Mouse (Mus musculus) heart, adult 9 months (tissue): ENCODE data around the gene Dact2.
A peak's percentile ranks its signal among the peaks of the same experiment; 100 is the strongest.

ENCODE experiments used
- DNase-seq, 2 experiments: peaks; one replicate each; pipeline ENCODE4 v3.0.0; 2022; ENCODE audit warnings: low spot score in 2 of 2

Dact2 gene

GRCm38 (mm10) chr17:14212796-14213195, 8.7 kb upstream of the Dact2 start:
- no peak for DNase-seq

- no peak for DNase-seq
Measured at GRCm38 (mm10) chr17:14207093-14207561, 3.0 kb upstream of the Dact2 start.

GRCm38 (mm10) chr17:14206062-14206461, 2.0 kb upstream of the Dact2 start:
- peak in 1 of 2 experiments; percentile 57 for DNase-seq

- DNase-seq, result no peak
Measured at GRCm38 (mm10) chr17:14205236-14205635, 1.1 kb upstream of the Dact2 start.

- peak in 1 of 2 experiments; percentile 24 for DNase-seq
Measured at GRCm38 (mm10) chr17:14203121-14203941, 773 bp downstream of the Dact2 start.

GRCm38 (mm10) chr17:14202291-14203030, 1.6 kb downstream of the Dact2 start:
- no peak for DNase-seq

- DNase-seq, result no peak
Measured at GRCm38 (mm10) chr17:14201281-14201787, 2.8 kb downstream of the Dact2 start.

- DNase-seq, result no peak
Measured at GRCm38 (mm10) chr17:14200206-14200605, 3.9 kb downstream of the Dact2 start.

GRCm38 (mm10) chr17:14199621-14200020, 4.5 kb downstream of the Dact2 start:
- DNase-seq, result peak; percentile 56

GRCm38 (mm10) chr17:14192924-14193323, 11.2 kb downstream of the Dact2 start:
- no peak for DNase-seq

- DNase-seq, result no peak
Measured at GRCm38 (mm10) chr17:14192432-14192831, 11.7 kb downstream of the Dact2 start.

- DNase-seq, result peak in 1 of 2 experiments; percentile 32
Measured at GRCm38 (mm10) chr17:14188455-14188854, 15.6 kb downstream of the Dact2 start.

GRCm38 (mm10) chr17:14187096-14187495, 17.0 kb downstream of the Dact2 start:
- DNase-seq, result no peak

- DNase-seq, result peak; percentile 37 to 39
Measured at GRCm38 (mm10) chr17:14186176-14186575, 17.9 kb downstream of the Dact2 start.

- no peak for DNase-seq
Measured at GRCm38 (mm10) chr17:14184192-14184814, 19.8 kb downstream of the Dact2 start.

GRCm38 (mm10) chr17:14183717-14184116, 20.4 kb downstream of the Dact2 start:
- no peak for DNase-seq

- DNase-seq, result no peak
Measured at GRCm38 (mm10) chr17:14182860-14183259, 21.2 kb downstream of the Dact2 start.

- DNase-seq, result no peak
Measured at GRCm38 (mm10) chr17:14178911-14179310, 25.2 kb downstream of the Dact2 start.

GRCm38 (mm10) chr17:14178475-14178874, 25.6 kb downstream of the Dact2 start:
- no peak for DNase-seq

- DNase-seq, result no peak
Measured at GRCm38 (mm10) chr17:14178049-14178448, 26.1 kb downstream of the Dact2 start.

- DNase-seq, result no peak
Measured at GRCm38 (mm10) chr17:14177018-14177417, 27.1 kb downstream of the Dact2 start.

- no peak for DNase-seq
Measured at GRCm38 (mm10) chr17:14175704-14176103, 28.4 kb downstream of the Dact2 start.
